Mouse (Mus musculus) C2C12 (cell line): ENCODE data around the gene Spred3. TPM values are rescaled to one million over a fixed set of nuclear protein-coding genes. Genes with fewer than 3 reads are reported as not detected.

ENCODE experiments used
- H3K27me3 ChIP-seq: one replicate; pipeline ENCODE4 v1.6.1; 2011; ENCODE audit not compliant: control insufficient read depth, insufficient read depth, insufficient read length
- H3K36me3 ChIP-seq: one replicate; pipeline ENCODE4 v1.6.1; 2011; ENCODE audit not compliant: control insufficient read depth, insufficient read depth
- H3K4me3 ChIP-seq: one replicate; pipeline ENCODE4 v1.5.1; 2011; ENCODE audit warnings: mild to moderate bottlenecking, control low read depth; ENCODE audit not compliant: poor library complexity, insufficient read depth, severe bottlenecking
- H3K79me2 ChIP-seq: one replicate; pipeline ENCODE4 v1.6.1; 2011; ENCODE audit not compliant: control insufficient read depth, insufficient read depth
- H3K79me3 ChIP-seq: one replicate; pipeline ENCODE4 v1.6.1; 2011; ENCODE audit warnings: low read depth, control low read depth
- H3ac ChIP-seq: one replicate; pipeline ENCODE3; 2011; ENCODE audit warnings: low read depth; ENCODE audit not compliant: control insufficient read depth, insufficient read length
- CEBPB ChIP-seq: IDR thresholded peaks from one replicate; pipeline ENCODE4 v1.6.1; 2011; ENCODE audit warnings: low read depth, mild to moderate bottlenecking, control low read depth, moderate library complexity
- CTCF ChIP-seq: IDR thresholded peaks from one replicate; pipeline ENCODE4 v1.5.1; 2011; ENCODE audit not compliant: control insufficient read depth, insufficient read depth, insufficient read length
- FOSL1 ChIP-seq: IDR thresholded peaks from one replicate; pipeline ENCODE4 v1.8.0; 2011; ENCODE audit warnings: mild to moderate bottlenecking, low read length; ENCODE audit not compliant: poor library complexity, insufficient read depth, severe bottlenecking
- MAX ChIP-seq: IDR thresholded peaks from one replicate; pipeline ENCODE4 v1.6.1; 2011; ENCODE audit warnings: mild to moderate bottlenecking, control low read depth
- MYOD1 ChIP-seq: IDR thresholded peaks from one replicate; pipeline ENCODE4 v1.6.1; 2011; ENCODE audit warnings: low read depth; ENCODE audit not compliant: control insufficient read depth, insufficient read length
- MYOG ChIP-seq: IDR thresholded peaks from one replicate; pipeline ENCODE4 v1.6.1; 2011; ENCODE audit not compliant: control insufficient read depth, insufficient read length; ENCODE audit errors: extremely low read depth
- USF1 ChIP-seq: IDR thresholded peaks from one replicate; pipeline ENCODE4 v1.6.1; 2011; ENCODE audit warnings: low read depth, mild to moderate bottlenecking, control low read depth, moderate library complexity
- polyA plus RNA-seq: library from polyadenylated mRNA; unstranded; fragments of >200 nt; fragmentation: generic; extraction: Trizol; gene quantifications from one replicate; pipeline ENCODE4 v1.2.1, GENCODE M21; 2012; ENCODE audit warnings: missing spikeins

The Spred3 gene
- polyA plus RNA-seq, 1 experiment, result 3.1 TPM

DNA sequence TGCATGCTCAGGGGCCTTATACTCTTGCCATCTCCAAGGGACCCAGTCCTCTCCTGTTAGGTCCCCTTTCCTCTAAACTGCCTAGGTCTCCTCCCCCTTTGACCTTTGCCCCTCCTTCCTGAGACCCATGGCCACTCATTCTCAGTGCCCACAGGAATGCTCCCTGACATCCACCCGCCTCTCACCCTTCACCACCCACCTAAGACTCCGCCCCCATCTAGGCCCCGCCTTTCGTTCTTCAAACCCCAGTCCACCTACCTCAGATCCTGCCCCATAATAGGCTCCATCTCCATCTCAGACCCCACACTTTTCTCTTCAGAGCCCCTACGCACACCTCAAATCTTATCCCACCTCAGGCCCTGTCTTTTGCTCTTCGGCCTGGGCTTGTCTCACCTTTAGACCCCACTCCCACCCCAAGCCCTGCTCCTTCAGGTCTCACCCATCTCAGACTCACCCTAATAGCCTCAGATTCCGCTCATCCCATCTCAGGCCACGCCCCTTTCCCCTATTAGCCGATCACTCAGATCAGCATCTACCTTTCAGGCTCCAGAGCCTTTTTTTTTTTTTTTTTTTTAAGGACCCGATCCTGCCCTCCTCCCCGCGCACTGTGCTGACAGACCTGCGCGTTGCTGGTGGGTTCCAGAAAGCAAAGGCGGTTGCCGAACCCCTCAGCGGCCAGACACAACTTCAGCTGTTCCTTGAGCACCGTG, 51.9 kb downstream of the Spred3 start:
- H3K27me3 ChIP-seq, result no peaks in the 10 kb centered on the region
- no peaks in the 10 kb centered on the region for H3K79me2 ChIP-seq
- no peak for TF ChIP-seq CEBPB
- H3K79me3 ChIP-seq, result no peaks in the 10 kb centered on the region
- no peak overlapping the region for H3ac ChIP-seq
- H3K4me3 ChIP-seq, result no peak overlapping the region
- no peaks in the 10 kb centered on the region for H3K36me3 ChIP-seq

GRCm38 (mm10) chr7:29108992-29109955, 60.9 kb downstream of the Spred3 start:
- H3K4me3 ChIP-seq, result no peak overlapping the region

More at GRCm38 (mm10) chr7:29108992-29109955, 60.9 kb downstream of the Spred3 start:
- Histone ChIP-seq H3K79me3 (no peaks in the 10 kb centered on the region), H3K79me2 (no peaks in the 10 kb centered on the region), H3K36me3 (no peaks in the 10 kb centered on the region), H3K27me3 (no peaks in the 10 kb centered on the region), H3ac (no peak overlapping the region)
- TF ChIP-seq USF1 (no peak), MAX (no peak), CEBPB (no peak), MYOG (no peak), FOSL1 (no peak), MYOD1 (no peak), CTCF (no peak)

Other genes starting within 250 kb of the Spred3 start
- gene Actn4, start 208.1 kb downstream of the Spred3 start, polyA plus RNA-seq, result 465 TPM
- gene Eif3k, start 188.5 kb downstream of the Spred3 start, polyA plus RNA-seq, result 429 TPM
- gene Map4k1, start 188.4 kb downstream of the Spred3 start, polyA plus RNA-seq, result 3.6 TPM
- gene Ryr1, start 45.2 kb downstream of the Spred3 start, polyA plus RNA-seq, result 1.1 TPM
- 0.01 TPM for gene Rasgrp4, start 35.6 kb downstream of the Spred3 start, polyA plus RNA-seq
- 7.7 TPM for gene Fam98c, start 14.2 kb downstream of the Spred3 start, polyA plus RNA-seq
- 0.82 TPM for gene Ggn, start 201 bp downstream of the Spred3 start, polyA plus RNA-seq
- 388 TPM for gene Psmd8, start 10.3 kb upstream of the Spred3 start, polyA plus RNA-seq
- gene Catsperg1, start 43.6 kb upstream of the Spred3 start, polyA plus RNA-seq, result not detected
- 0.09 TPM for gene Kcnk6, start 62.1 kb upstream of the Spred3 start, polyA plus RNA-seq
- 140 TPM for gene Yif1b, start 67.9 kb upstream of the Spred3 start, polyA plus RNA-seq
- 72.9 TPM for gene 2200002D01Rik, start 78.1 kb upstream of the Spred3 start, polyA plus RNA-seq
- gene Spint2, start 111.5 kb upstream of the Spred3 start, polyA plus RNA-seq, result not detected
- gene Ppp1r14a, start 118.9 kb upstream of the Spred3 start, polyA plus RNA-seq, result 0.43 TPM
- 14.3 TPM for gene Dpf1, start 133.5 kb upstream of the Spred3 start, polyA plus RNA-seq